Mouse (Mus musculus) right cerebral cortex, adult 18-20 months (tissue): ENCODE results near the gene Rps10.

ENCODE experiments used
- DNase-seq: peaks from one replicate; pipeline ENCODE4 v3.0.0; 2022; ENCODE audit warnings: mixed read lengths

Gene Rps10

DNA sequence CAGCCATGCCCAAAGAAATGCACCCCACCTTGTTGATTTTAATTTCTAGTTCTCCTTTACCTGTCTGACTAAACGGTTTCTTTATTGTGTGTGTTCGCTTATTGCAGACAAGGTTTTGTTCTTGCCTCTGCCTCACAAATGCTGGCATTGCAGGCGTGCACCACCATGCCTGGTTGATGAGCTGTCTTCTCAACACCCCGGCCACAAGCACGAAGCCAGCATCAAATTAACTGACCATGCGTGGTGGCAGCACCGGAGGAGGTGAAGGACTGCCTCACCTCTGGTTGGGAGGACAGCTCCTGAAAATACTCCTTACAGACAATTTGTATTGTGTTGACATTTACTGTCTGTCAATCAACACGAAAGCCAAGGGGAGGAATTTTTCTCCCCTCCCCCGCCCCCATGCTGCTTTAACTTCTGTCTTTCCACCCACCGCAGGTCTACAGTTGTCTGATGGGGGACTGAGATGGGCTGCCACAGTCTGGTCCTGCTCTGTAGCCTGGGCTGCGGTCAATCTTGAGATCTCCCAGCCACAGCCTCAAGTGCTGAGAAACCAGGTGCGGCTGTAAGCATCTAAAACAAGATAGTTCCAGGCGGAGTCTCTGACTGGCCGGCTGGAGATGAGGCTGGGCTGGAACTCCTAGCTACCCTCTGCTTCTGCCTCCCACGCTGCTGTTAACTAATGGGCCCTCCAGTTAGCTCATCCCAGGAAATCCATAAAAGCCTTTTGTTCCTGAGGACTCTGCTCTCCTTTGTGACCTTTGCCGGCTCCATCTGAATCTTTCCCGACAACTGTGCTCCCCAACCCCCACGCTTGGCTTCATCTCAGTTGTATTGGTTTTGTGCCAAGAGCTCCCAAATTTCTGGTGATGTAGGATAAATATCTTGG is at the start of gene Rps10:
Gene Rps10 (minus strand): TSS at position 538 of the 889 bp plus-strand sequence.
- no peak for DNase-seq

DNA sequence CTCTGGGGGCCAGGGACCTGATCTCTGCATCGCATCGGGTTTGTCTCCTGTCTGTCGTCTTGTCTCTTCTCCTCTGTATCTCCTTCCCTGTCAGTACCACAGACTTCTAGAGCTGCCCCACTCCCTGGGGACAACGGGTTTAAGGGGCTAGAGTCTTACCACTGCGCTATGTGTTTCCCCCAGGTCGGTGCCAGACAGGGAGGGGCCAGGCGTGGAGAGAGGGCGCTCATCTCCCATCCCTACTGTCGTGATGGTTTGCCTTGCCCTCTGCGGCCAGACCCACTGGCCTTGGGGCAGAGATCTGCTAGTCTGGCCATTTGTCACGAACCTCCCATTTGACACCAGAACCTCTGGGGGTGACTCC is 49.1 kb upstream of the Rps10 start:
- no peak for DNase-seq

DNA sequence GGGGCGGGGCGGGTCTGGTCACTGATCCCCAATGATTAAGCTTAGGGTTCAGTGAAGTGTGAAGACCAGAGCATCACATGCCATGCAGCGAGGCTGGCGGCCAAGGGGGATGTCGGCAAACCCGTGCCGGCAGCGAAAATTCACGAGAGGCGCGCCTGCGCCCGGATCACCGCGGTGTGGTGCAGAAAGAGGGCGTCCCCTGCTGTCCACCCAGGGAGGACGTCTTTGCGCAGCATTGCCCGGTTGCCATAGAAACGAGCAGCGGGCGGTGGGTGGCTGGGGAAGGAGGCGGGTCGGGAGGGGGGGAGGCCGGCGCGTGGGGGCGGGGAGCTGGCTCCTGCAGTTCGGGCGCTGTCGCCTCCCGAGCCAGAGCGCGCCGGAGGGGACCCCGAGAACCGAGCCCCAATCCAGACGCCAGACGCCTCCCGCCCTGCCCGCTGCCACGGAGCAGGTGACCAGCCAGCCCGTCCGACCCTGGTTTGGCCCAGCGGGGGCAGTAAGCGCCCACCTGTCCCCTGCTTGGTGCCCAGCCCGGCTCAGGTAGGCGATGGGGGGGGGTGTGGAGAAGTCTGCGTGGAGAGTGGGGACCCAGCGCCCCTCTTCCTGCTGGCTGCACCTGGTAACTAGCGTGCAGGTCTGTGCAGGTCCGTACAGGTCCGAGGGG is 48.5 kb upstream of the Rps10 start:
- DNase-seq, result peak; percentile 91

DNA sequence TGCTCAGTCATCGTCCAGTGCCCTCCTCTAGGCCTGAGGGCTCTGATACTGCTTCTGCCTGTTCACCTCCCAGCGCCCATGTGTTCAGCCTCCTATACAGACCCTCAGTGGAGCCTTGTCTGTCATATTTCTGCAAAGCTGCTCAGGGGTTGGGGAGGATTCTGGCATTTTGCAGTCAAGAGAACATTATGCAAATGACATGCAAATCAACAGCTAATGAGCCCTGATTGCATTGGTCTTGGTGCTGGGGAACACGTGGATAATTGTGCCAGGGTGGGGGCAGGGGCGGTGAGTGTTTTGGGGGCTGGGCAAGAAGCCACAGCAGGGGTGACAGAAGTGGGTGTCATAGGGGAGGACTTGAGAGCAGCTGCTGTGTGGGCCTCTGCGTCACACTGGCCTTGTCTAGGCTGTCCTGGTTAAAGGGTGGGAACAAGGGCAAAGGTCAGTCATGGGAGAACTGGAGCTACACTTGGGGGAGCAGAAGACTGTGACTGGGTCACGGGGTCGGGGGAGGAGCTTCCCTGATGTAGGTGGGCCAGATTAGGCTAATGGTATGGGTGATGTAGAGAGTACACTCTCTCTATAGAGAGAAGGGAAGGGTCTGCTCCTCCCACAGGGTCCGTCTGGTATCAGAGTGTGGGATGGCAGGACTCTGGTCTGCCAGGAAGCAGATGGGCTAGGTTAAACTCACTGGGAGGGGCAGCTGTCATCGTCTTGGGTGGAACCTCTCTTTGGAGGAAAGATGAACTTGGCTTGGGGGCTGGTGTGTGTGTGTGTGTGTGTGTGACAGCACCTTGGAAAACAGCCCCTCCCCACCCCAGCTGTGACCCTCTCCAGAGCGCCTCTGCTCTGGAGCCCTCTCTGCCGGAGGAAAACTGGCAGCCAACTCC is 42.7 kb upstream of the Rps10 start:
- no peak for DNase-seq

DNA sequence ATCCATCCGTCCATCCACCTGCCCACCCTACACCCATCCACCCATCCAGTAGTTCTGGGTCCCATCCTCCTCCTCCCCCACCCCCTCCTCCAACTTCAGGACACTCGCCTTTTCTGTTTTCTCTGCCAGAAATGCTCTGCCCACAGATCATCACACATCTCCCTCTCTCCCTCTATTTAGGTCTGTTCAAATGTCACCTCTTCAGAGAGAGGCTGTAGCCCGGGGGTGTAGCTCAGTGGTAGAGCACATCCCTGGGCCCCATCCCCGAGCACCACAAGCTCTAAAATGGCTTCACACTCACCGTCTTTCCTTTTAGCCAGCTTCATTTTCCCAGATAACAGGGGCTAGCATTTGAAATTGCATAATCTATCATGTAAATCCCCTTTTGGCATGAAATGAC is 41.3 kb upstream of the Rps10 start:
- no peak for DNase-seq

DNA sequence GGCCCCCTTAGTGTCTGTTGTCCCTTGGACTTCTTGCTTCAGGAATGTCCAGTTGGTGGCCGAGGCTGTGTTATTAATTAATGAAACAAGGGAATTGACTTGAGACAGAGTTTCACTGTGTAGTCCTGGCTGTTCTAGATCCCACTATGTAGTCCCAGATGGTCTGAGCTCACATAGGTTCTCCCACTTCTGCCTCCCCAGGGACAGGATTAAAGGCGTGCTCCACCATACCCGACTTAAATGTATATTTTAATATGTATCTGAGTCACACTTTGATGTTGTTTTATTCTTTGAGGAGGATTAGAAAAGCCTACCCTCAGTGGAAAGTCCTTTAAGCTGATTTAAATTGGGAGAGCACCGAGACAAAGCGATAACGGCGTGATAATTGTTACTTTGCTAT is 39.8 kb upstream of the Rps10 start:
- DNase-seq, result no peak

DNA sequence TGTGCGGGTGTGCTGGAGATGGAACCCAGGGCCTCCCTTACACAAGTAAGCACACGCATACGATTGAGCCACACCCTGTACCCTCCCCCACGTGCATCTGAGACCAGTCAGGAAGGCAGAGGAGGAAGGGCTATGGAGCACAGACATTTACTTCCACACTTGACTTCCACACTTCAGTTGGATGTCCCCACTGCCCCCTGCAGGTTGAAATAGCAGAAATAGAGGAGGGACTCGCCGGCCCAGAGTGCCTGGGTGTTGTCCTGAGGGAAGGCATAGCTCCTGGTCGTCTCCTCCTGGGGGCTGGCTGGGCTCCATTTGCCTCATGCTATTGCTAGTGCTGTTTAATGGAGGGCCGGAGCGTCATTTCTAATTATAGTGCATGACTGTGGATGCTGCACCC is 39.0 kb upstream of the Rps10 start:
- no peak for DNase-seq

DNA sequence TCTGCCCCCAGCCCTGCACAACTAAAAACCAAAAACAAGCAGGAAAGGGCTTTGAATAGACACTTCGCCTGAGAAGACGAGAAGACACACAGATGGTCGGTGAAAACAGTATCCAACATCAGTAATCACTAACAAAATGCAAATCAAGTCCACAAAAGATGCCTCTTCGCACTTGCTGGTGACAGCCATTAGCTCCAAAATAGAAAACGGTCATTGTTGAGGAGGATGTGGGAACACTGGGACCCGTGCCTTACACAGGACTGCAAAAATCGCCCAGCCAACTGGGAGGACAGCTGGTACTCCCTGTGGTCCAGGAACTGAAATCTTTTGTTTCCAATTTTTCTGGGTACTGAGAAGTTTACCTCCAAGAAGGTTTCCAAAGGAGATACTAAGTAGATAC is 37.5 kb upstream of the Rps10 start:
- DNase-seq, result no peak

DNA sequence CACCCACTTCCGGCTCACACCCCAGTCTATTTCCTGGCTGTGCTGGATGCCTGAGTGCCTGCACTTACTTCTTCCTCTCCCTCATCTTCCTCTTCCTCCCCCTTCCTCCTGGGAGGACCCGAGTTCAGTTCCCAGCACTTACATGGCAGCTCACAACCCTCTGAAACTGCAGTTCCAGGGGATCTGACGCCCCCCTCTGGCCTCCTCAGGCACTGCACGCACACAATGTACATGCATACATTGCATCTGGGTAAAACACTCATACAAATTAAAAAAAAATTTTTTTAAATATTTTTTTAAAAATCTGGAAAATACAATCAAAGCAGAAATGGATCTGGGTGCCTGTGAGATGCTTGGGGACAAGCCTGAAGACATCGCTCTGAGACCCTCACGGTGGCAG is 35.3 kb upstream of the Rps10 start:
- DNase-seq, result no peak

DNA sequence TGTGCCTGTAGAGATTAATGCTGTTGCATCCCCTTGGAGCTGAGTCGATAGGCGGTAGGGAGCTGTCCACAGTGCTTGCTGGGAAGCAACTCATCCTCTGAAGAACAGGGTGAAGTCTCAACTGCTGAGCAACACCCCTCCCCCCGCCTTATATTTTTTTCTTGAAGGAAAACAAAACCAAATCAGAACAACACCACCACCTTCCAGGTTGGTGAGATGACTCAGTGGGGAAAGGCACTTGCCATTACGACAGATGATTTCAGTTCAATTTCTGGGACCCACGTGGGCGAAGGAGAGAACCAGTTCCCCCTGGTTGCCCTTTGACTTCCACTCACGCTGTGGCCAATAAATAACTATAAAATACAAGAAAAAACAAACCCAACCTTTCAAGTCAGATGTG is 22.3 kb upstream of the Rps10 start:
- no peak for DNase-seq

DNA sequence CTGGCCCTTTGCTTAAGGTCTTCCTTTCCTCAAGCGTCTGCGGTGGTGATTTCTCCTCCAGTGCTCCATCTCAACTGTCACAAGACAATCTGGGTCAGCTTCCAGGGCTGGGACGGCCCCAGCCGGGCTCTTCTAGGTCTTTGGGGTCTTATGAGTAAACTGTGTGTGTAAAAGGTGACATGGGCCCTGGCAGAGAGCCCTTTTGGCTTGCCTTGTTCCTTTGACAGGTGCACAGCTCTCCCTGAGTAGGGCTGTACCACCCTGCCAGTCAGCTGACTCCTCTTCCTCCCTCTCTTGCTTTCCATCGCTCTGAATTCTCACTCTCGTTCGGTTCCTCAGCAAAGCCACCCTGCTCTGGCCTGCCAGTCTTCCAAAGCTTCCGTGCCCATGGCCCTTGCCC is 20.7 kb upstream of the Rps10 start:
- peak; percentile 27 for DNase-seq

DNA sequence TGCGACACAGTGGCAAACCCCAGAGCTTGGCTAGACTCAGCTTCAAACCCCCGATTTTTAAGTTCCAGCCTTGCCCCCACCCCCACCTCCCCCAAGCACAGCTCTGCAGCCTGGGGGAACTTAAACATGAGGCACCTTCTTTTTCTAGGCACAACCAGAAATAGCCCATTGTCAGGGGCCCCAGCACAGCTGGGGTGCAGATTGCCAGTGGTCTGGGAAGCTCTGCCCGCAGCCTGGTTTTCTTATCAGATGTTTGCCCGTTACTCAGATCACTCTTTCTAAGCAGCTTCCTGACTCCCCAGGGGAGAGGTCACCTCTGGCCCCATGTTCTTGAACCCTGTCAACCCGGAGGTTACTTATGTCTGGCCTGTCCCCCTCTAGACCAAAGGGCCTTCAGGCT is 19.9 kb upstream of the Rps10 start:
- no peak for DNase-seq

DNA sequence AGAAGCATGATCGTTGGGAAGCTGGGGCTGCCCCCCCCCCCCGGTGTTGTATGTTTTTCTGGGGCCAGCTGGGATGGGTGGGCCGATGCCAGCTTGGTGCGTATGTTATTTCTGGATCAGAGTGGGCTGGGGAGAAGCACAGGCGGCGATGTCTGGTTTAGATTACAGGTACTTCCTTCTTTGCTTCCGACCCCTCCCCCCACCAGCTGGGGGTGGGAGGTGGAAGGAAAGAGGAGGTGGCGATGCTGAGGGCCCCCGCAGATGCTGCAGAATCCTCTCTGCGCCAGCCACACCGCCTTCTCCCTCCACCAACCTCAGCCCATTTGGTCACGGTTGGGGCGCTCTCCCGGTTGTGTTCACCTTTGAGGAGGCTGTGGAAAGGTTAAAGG is 19.5 kb upstream of the Rps10 start:
- peak; percentile 86 for DNase-seq

DNA sequence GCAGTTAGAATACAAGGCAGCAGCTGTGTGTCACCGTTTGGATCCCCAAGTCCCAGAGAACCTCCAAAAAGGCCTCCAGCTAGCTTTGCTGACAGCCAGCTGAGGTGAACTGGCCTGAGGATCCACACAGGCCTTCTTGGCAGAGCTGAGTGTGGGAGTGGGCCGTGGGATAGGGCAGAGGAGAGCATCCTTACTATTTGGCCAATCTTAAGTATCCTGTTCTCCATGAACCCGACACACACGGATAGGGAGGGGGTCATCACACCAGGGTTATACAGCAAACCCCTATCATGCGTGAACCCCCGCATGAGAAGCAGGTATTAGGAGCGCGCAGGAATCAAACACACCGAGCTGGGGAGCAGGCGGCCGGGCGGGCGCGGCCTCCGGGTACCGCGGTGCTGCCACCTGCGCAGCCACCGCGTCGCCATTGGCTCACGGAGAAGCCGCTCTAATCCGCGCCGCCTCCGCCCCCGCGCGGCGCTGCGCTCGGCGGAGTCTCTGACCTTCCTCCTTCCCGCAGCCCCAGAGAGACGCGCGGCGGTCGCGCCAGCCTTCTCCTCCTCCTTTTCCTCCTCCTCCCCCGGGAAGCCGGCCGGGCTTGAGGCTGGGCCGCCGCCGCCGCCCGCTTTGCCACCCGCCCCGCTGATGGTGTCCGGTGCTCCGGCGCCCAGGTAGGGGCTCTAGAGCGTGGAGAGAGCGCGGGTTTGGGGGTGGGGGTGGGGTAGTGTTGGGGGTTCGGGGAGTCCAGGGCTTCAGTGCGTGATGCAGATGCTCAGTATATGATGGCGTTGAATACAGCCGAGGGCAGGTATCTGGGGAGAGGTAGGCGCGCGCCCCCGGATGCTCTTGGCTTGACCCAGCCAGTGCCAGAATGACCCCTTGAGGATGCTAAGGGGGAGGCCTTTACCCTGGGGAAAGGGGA is 18.9 kb upstream of the Rps10 start, which contains the start of gene Pacsin1:
Gene Pacsin1 (plus strand): TSS at position 421 of the 922 bp plus-strand sequence.
- peak; percentile 90 for DNase-seq

DNA sequence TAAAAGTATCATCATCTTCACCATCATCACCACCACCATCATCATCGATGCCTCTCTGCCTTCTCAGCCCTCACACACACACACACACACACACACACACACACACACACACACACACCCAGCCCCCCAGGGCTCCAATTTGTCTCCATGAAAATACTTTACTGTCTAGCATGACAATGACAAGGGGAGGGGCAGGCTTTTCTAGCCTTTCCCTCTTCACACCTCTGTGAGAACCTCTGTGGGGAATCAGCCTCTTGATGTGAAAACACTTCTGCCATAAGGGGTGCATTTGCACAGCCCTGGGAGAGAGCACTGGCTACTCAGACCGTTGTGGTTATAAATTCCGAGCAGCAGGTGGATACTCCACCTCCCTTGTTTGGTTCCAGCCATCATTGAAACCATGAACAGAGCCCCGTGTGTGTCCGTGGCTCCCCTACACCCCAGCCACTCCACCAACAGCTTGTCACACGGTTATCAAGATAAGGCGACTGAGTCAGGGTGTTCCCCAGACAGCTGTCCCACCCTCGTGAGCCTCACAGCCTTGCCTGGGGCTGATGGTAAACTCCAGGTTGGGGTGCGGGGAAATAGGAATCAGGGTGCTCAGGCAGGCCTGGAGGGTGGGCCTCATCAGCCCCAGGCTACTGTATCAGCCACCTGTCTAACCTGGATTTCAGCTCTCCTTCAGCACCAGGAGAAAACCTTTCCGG is 16.9 kb upstream of the Rps10 start:
- DNase-seq, result no peak

DNA sequence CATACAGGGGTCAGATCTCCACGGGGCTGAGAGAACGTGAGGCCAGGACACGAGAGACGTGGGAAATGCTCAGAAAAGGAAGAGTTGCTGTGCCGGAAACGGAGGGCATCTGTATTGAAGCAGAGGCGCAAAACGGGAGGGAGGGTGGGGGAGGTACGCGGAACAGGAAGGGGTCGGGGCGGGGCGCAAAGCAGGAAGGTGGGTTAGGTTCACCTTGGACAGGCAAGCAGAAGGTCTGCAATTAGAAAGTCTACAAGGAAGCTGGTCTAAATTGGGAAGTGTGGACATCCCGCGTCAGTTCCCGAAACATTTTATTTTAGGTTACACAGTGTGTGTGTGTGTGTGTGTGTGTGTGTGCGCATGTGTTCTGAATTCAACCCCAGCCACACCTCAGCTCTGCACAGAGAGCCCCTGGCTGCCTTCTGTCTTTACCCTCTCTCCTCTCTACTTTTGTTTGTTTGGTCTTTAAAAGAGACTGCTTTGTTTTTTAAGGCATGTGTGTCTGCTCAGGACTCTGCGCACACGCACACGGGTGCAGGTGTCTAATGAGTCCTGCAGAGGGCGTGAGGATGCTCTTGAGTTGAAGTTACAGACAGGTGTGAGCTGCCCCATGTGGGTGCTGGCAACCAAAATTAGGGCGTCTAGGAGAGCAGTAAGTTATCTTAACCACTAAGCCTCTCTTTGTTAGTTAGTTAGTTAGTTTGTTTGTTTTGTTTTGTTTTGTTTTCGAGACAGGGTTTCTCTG is 15.7 kb upstream of the Rps10 start:
- DNase-seq, result no peak

DNA sequence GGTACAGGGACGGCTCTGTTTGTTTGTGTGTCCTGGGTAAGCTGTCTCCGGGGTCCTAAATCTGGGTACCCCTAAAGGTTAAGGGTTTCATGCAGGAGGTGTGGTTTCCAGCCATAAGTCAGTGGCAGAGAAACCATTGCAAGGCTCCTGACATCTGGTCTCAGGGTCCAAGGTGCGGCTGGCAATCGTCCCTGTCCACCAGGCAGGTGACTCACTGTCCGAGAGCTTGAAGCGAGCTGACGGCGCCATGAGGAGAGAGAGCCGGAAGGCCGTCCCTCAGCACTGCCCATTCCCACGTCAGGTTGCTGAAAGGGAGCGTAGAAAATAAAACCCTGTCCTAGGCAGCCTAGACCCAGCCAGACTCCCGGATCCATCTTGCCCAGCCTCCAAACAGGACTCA is 14.1 kb upstream of the Rps10 start:
- DNase-seq, result no peak

DNA sequence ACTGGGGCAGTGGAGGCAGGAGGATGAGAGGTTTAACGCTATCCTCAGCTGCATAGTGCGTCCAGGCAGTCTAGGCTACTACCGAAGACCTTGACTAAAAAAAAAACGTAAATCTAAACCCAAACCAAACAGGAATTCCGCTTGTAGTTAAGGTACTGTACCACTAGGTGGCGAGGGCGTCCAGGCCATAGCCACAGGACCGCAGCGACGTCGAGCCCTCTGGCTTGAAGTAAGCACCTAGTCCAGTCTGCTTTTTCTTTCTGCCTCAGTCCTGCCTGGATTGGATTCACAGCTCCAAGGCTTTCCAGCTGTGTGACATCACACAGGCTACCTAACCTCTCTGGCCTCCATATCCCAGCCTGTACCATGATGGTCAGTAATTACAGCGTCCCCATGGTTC is 13.7 kb upstream of the Rps10 start:
- peak; percentile 62 for DNase-seq

DNA sequence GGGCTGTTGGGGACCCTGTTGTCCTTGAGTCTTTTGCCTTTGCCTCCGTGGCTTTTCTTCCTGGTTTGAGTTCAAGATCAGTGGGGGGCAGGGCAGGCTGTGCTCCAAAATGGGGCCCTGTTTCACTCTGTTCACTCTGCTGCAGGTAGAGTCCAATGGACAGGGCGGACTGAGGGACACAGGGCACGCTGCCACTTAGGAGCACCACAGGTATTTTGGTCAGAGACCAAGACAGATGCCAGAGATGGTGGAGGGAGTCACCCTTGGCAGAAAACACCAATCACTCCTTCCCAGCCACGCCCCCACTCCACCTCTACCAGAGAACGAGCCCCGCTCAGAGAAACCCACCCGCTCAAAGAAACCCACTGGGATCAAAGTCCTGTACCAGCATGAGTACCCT is 9.3 kb upstream of the Rps10 start:
- DNase-seq, result no peak

DNA sequence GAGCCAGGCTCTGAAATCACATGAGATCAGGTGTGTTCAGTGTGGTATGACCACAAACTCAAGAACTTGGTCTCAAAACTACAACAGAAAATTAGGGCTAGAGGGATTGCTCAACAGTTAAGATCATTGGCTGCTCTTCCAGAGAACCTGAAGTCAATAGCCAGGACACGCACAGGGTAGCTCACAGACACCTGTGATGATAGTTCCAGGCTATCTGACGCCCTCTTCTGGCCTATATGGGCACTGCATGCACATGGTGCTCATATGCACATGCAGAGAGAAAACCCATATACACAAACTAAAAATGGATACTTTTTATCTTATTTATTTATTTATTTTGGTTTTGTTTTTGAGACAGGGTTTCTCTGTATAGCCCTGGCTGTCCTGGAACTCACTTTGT is 8.1 kb upstream of the Rps10 start:
- DNase-seq, result no peak

DNA sequence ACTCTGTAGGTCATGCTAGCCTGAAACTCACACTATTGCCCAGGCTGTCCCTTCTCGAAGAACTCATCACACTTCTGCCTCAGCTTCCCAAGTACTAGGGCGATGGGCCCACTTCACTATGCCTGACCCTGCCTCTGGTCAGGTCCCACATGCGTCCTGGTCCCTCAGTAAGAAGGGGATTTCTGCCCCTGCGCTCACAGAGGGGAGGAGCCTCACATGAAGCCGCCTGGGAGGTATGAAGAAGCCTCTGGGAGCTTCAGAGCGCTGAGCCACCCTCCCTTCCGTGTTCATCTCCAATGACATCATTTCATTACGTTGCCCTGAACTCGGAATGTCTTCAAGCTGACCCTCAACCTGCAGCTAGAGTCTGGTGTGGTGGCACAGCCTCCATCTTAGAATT is 7.3 kb upstream of the Rps10 start:
- DNase-seq, result no peak
